Mouse (Mus musculus) kidney, adult 2 months (tissue): ENCODE measurements at regions not wholly inside any gene's neighbourhood (a gene's known extent, or its start where the extent isn't known, plus 50 kb on each side); places are given as distances from the start of the nearest gene placed in this dataset.

Source experiments
- CTCF ChIP-seq: fragments of 200-500 bp; conservative IDR thresholded peaks from 2 replicates; pipeline ENCODE4 v1.5.1; 2011; ENCODE audit warnings: low read depth, mild to moderate bottlenecking, control low read depth, low read length, moderate library complexity, mixed read lengths; ENCODE audit not compliant: insufficient read depth, insufficient read length
- POLR2A ChIP-seq: fragments of 200-500 bp; IDR thresholded peaks from one replicate; pipeline ENCODE4 v1.6.1; 2011; ENCODE audit warnings: low read depth, low read length, control low read depth

DNA sequence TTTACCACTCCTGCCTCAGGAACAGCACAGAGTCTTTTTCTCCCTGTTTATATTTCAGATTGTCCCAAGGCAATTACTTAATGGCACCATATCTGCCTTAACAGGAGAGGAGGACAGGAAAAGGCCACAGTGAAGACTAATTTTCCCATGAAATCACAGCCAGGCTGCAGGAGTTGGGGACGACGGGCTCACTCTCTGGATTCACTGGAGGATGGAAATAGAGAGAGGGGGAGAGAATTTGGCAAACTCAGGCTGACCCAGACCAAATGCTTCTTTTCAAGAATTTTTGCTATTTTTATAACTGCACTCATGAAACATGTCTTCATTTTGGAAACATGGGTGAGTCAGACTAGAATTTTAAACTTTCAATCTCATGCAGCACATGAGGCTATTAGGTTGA is 250.9 kb downstream of the Gm11361 start:
- TF ChIP-seq CTCF, result no peak
- TF ChIP-seq POLR2A, result no peak
